Mouse (Mus musculus): ENCODE measurements around the gene Pop7.
A peak's percentile ranks its signal among the peaks of the same experiment; 100 is the strongest.

The Pop7 gene

DNA sequence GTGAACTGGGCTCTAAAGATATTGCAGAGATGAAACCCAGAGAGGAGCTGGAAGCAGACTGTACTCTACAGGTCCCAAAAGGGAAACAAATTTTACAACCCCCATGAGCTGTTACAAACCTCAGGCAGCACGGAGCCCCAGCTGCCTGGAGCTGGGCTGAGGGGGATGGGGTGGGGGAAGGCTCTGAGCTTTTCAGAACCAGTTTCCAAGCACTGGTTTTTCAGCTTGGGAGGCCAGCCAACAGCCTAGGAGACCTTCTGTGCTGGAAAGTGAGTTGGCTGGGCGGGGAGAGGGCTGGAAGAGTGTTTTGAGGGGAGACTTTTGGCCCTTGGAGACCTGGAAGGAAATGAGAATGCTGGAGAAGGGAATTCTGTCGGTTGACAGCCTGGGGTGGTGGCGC is 10.8 kb downstream of the Pop7 start:
- peak; percentile 22 to 67 for DNase-seq

DNA sequence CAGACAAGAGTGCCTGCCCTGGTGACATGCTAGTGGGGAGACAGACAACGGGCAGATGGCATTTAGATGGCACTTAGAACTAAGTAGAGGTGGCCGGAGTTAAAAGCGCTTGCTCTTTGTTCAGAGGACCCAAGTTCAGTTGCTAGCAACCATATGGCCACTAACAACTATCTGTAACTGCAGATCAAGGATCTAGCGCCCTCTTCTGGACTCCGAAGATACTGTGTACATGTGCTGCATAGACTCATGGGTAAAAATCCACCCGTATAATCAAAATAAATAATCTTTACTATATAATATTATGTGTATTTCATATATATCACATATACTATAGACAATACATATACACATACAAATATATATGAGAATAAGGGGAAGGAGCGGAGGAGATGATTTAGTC is 14.7 kb downstream of the Pop7 start:
- DNase-seq = no peak

DNA sequence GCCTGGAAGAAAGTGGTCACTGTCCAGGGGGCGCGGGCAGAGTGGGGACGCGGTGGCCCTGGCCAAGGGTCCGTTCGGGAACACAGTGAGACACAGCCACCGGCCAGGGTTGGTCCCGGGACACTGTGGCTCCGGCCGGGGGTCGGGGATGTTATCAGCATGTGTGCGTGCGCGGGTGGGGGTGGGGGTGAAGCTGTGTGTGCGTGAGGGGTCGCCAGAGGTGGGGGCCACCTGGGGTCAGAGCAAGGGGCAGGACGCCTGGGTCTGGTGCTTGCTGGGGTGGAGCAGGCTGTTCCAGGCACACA is 16.5 kb downstream of the Pop7 start:
- DNase-seq = no peak

DNA sequence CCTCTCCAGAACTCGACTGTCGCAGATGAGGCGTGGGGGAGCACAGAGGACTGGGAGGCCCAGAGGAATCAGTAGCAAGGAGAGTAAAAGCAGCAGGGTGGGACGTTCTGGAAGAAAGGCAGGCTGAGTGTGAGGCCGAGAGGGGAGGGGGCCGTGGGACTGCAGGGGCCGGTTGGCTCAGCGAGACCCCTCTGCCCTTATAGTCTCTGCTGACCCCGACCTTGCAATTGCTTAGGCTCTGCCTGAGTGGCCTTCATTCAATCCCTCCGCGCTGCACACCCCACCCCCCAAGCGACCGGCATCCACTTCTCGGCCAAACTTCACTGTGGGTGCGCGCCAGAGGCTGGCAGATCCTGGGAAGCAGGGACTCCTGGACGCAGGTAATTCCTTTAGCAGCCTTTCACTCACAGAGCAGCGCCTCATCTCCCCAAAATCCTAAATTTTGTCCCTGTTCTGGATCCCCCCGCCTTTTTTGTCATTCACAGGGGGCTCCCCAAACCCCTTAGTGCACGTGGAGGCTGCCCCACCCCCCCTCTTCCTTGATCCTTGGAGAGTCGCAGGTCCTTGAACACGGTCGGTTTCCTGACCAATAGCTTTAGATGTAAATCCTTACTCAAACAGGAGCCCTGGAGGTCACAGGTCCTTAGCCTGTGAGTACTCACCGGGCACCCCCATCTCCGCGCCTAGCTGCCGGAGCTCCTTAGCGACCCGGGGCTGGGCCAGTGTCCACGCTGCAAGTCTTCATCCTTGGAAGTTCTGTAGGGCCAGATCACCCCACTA is 17.1 kb downstream of the Pop7 start:
- no peak for DNase-seq

DNA sequence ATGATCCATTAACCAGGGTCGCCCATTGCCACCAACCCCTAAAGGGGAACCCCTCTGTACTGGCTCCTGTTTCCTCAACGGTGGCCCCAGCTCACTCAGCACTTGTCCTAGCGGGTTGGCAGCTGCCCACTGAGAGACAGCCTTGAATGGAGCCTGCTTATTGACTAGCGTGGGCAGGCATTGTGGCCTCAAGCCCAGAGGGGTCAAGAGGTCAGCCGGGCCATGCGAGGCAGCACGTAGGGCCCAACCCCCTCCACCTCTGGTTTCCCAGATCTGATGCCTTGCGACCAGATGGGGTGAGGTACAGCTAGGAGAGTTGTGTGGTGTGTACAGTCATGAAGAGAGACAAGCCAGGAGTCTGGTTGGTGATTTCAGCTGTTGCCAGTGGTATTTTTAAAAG is 20.4 kb downstream of the Pop7 start:
- DNase-seq = peak; percentile 8 to 34

DNA sequence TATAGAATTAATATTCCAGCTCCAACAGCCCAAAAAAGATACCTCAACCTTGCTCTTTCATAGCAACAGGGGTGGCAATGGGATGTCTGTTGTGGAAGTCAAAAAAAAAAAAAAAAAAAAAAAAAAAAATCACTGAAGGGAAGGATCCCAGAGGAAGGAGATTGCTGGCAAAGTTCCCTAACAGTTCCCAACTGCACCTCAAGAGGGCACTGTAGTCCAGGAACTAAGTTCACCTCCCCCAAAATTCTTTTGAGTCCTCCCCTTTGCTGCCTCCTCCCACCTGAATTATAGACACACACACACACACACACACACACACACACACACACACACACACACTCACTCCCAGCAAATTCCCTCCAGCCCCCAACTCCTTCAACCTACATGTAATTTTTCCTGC is 21.2 kb downstream of the Pop7 start:
- DNase-seq = peak; percentile 75 to 86

DNA sequence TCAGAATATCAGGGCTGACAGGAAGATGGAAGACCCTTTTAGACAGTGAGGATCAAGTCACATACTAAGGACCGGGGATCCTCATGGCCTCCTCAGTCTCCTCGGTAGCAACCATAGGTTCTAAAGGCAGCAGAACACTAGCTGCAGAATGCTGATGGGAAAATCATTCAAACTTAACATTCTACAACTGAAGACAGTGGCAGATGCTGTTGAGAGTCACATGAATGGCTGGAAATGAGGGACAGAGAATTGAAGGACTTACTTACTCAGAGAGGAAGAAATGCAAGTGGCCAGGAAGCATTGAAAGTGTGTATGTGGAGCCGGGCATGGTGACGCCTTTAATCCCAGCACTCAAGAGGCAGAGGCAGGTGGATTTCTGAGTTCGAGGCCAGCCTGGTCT is 25.4 kb downstream of the Pop7 start, which contains the start of gene Zan:
Gene Zan, minus strand, starts transcription at position 101 of the 400 bp plus-strand sequence.
- no peak for DNase-seq

DNA sequence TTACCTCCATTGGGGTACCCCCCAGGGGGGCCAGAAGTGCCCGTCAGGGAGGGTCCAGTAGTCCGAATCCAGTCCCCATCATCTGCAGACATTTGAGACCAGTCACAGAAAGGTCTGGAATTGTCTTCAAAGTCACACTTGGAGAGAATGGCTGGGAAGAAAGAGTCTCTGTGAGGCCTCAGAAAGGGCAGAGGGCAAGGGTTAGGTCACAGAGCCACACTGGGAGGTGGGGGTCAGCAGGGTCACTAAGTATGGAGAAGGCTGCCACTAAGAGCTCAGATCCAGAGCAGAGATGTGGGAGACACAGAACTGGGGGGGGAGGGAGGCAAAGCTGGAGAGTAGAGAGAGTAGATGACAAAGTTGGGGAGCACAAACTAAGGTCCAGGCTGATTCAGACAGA is 28.0 kb downstream of the Pop7 start:
- no peak for DNase-seq

DNA sequence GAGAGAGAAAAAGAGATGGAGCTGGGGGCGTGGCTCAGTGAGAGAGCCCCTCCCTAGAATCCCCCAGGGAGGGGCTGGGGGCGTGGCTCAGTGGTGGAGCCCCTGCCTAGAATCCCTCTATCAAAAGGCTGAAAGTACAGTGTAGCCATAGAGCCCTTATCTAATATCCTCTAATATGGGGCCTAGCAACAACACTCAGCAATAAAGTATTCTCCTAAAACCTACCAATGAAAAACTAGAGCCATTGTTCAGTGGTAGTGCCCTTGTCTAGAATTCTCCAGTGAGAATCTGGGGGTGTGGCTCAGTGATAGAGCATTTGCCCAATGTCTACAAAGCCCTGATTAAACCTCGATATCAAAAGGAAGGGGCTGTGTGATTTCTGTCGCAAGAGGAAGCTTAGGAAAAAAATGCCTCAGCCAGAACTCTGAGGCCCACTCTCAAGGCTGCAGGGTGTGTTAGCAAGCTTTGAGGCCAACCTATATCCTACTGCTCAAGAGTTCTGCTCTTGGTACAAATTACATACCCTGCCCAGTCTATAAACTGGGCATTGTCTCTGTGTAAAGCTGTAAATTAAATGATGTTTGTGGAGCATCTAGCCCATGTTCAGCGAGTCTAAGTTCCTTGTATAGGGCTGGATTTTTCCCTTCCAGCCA is 29.9 kb downstream of the Pop7 start:
- DNase-seq = no peak

DNA sequence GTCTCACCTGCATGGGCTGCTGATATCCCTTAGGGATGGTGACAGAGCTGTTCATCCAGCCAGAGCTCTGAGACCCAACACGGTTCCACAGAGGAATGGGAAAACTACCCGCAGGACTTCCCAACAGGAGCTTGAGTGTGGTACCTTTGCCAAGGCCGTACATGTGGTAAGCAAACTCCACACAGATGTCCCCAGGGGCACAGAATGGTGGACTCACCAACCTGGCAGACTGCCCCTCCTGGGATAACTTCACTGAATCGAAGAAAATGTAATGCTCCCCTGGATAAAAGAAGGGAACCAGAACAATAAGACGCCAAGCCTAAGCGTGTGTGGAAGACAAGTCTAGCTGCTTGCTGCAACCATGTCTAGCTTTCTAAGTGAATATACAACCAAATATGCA is 35.4 kb downstream of the Pop7 start:
- no peak for DNase-seq

DNA sequence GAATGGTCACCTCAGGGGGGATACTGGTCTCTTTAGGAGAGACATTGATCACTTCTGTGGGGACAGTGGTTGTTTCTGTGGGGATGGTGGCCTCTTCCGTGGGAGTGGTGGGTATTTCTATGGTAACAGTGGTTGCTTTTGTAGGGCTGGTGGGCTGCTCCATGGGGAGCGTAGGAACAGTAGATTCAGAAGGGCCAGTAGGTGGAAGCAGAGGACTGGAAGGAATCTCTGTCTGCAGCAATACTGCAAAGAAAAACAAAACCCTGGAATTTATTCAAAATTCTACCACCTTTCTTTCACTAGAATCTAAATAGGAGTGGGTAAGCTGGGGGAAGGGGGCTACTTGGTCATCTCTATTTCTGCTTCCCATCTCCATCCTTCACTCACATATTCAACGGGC is 37.3 kb downstream of the Pop7 start:
- DNase-seq = no peak

DNA sequence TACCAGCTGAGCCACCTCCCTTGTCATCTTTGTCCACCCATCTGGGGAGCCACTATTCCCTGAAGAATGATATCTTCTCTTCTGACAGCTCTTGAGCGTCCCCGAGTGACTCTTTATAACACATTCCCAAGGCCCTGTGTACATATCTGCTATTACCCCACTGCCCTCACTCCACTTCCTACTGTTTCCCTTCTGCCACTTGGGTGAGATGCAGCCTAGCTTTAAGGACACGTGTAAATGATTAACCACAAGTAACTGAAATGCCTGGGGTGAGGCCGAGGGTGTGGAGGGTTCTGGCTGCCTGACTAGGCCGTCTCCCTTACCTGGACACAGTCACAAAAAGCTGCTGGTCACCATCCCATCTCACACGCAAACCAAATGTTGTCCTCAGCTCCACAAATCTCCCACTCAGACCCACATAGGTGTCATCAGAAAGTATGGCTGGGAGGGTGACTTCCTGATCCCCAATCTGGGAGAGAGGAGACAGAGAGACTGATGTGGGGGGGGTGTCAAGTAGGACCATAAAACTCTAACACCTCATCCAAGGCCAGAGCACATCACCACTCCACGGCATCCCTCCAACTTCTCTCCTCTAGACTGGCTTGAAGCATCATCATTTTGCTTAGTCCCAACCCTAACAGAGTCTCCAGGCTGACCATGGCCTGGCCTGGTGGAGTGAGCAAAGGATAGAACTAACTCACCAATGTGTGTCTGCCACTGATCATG is 46.3 kb downstream of the Pop7 start:
- DNase-seq = peak; percentile 40 to 59

DNA sequence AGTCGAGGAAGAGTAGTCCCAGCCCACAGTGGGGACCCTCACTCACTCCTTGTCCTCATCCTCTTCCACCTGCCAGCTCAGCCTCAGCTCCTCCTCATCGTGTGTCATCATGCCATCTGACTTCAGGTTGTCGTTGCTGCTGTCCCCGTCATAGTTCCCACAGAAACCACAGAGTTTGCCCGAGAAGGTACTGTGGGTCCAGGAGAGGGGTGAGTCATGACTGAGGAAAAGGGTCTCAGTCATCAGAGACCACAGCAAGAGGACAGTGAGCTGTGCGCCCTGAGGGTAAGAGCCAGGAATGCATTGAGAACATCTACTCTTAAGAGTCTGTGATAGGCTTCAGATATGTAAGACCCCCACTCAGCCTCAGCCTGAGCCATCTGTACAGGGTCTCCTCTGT is 47.1 kb downstream of the Pop7 start:
- DNase-seq = no peak

All from lung, postnatal 4 days (tissue).